8 mouse cellular contexts compared by ENCODE assay signal in the genomic region with DNA sequence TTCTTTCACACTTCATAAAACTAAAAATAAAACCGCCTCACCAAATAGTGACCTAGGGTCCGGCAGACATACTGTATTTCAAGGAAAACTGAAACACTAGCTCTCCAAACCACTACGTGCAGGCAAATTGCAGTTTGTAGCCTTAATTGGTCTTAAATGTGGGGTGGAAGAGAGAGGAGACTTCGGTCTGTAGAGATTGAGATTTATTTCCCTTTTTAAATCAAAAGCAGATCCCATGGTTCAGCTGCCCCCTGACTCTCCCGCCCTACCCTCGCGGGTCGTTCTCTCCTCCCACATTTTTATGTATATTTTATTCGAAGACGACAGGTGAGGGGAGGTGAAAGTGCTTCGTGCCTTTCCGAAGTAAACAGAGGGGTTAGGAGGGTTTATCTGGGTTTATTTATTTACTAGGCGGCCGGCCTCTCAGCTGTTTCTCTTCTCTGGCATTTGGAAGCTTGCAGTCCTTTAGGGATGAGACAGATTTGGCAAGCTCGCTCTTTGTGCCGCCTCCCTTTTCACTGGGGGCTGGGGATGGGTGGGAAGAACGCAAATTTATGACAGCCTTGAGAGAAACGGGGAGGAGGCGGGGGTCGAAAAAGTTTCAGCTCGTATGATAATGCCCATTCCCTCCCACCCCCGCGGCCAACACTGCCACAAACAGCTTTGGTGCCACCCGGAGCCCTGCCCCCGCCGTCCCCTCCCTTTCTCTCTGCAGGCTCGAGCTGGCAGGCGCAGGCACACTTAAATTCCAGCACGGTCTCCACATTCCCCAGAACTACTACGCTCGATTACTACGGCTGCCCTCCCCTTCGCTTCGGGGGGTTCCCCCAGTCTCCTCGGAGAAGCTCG. TPM values are rescaled to one million over a fixed set of nuclear protein-coding genes. Genes with fewer than 3 reads are reported as not detected.
DNase-seq lines count a peak whose midpoint lies in the region; ATAC-seq and TF ChIP-seq lines count a peak whose summit lies in the region.

No protein-coding gene starts in this region.

- H3K27ac ChIP-seq in embryonic facial prominence, embryonic 11.5 days (replicated peaks; ENCODE audit: low read depth, low read length): peak overlapping the region; percentile 73
- peak overlapping the region; percentile 79 for H3K27ac ChIP-seq in hindbrain, postnatal 0 days
- H3K27ac ChIP-seq in macrophage: peak overlapping the region; percentile 32
- H3K27ac ChIP-seq in stomach, postnatal 0 days (replicated peaks): peak overlapping the region; percentile 94

- peak overlapping the region; percentile 100 for H3K4me2 ChIP-seq in embryonic facial prominence, embryonic 11.5 days (ENCODE audit: low read depth, low read length)
- H3K4me2 ChIP-seq in hindbrain, postnatal 0 days (ENCODE audit: low read depth, low read length): peak overlapping the region; percentile 91
- H3K4me2 ChIP-seq in stomach, postnatal 0 days (replicated peaks; ENCODE audit: low read depth): peak overlapping the region; percentile 95

- 0 out of 2 replicates have a peak, but pooled peaks cover 4% of the 10 kb centered on the region for H3K4me1 ChIP-seq in embryonic facial prominence, embryonic 11.5 days (ENCODE audit: control insufficient read depth, insufficient read depth, low read length)
- H3K4me1 ChIP-seq in hindbrain, postnatal 0 days (ENCODE audit: insufficient read depth, low read length): no peaks in the 10 kb centered on the region; the same call in 1 of the 2 replicates
- H3K4me1 ChIP-seq in stomach, postnatal 0 days (replicated peaks; ENCODE audit: control insufficient read depth, insufficient read depth): no peaks in the 10 kb centered on the region

- peak overlapping the region; percentile 72 for H3K4me3 ChIP-seq in embryonic facial prominence, embryonic 11.5 days (ENCODE audit: low read depth, low read length)
- peak overlapping the region; percentile 72 for H3K4me3 ChIP-seq in hindbrain, postnatal 0 days (ENCODE audit: low read length)
- peak overlapping the region; percentile 65 for H3K4me3 ChIP-seq in macrophage (ENCODE audit: inconsistent target)
- H3K4me3 ChIP-seq in stomach, postnatal 0 days (ENCODE audit: low read depth, low read length): peak overlapping the region; percentile 81

- H3K79me2 ChIP-seq in macrophage (ENCODE audit: inconsistent target): peaks cover 16% of the 10 kb centered on the region

- TF ChIP-seq EP300 in stomach, postnatal 0 days (optimal IDR thresholded peaks at IDR 0.05): no peak

- H3K36me3 ChIP-seq in embryonic facial prominence, embryonic 11.5 days (replicated peaks; ENCODE audit: control insufficient read depth, insufficient read depth, low read depth, low read length): no peaks in the 10 kb centered on the region
- H3K36me3 ChIP-seq in hindbrain, postnatal 0 days (ENCODE audit: insufficient read depth, low read length): no peaks in the 10 kb centered on the region
- no peaks in the 10 kb centered on the region for H3K36me3 ChIP-seq in macrophage (ENCODE audit: inconsistent target)
- H3K36me3 ChIP-seq in stomach, postnatal 0 days (ENCODE audit: control insufficient read depth, insufficient read depth, low read length): no peaks in the 10 kb centered on the region

- H3K27me3 ChIP-seq in embryonic facial prominence, embryonic 11.5 days (ENCODE audit: control insufficient read depth, insufficient read depth, low read length): no peaks in the 10 kb centered on the region
- no peaks in the 10 kb centered on the region for H3K27me3 ChIP-seq in hindbrain, postnatal 0 days (ENCODE audit: insufficient read depth, low read length)
- H3K27me3 ChIP-seq in stomach, postnatal 0 days (ENCODE audit: control insufficient read depth, insufficient read depth, low read length): no peaks in the 10 kb centered on the region

- 2% methylated on average over 36 of the region's 36 CpGs for WGBS in embryonic facial prominence, embryonic 11.5 days
- 3% methylated on average over 36 of the region's 36 CpGs for whole genome bisulfite sequencing in hindbrain, postnatal 0 days
- WGBS in macrophage (ENCODE audit: missing documents): 3% methylated on average over 36 of the region's 36 CpGs
- WGBS in stomach, postnatal 0 days: 3% methylated on average over 35 of the region's 36 CpGs

- no peak for TF ChIP-seq CTCF in hindbrain, postnatal 0 days (IDR thresholded peaks at IDR 0.05; ENCODE audit: low read depth)
- TF ChIP-seq CTCF in stomach, postnatal 0 days (IDR thresholded peaks at IDR 0.05; ENCODE audit: low read depth): no peak

- ATAC-seq in embryonic facial prominence, embryonic 11.5 days (replicated peaks; ENCODE audit: insufficient number of reproducible peaks, low FRiP score, low TSS enrichment, low read depth): peak; percentile 50
- peak; percentile 74 for ATAC-seq in hindbrain, postnatal 0 days
- ATAC-seq in stomach, postnatal 0 days (ENCODE audit: low FRiP score, low TSS enrichment): peak; percentile 43

- DNase-seq in right cerebral cortex, postnatal 14 days: peak; percentile 70
- no peak for DNase-seq in right cerebral cortex, adult 18-20 months
- DNase-seq in embryonic facial prominence, embryonic 11.5 days (ENCODE audit: low spot score): peak; percentile 62
- DNase-seq in hindbrain, postnatal 0 days (ENCODE audit: low spot score): no peak
- DNase-seq in stomach, postnatal 0 days (ENCODE audit: low spot score): no peak
- no peak for DNase-seq in ovary, adult 18-20 months (ENCODE audit: low spot score)
- DNase-seq in cerebellum, postnatal 36 days: no peak

- peak overlapping the region; percentile 61 for H3K9ac ChIP-seq in embryonic facial prominence, embryonic 11.5 days (replicated peaks; ENCODE audit: low read length)
- H3K9ac ChIP-seq in hindbrain, postnatal 0 days (replicated peaks; ENCODE audit: low read length): peak overlapping the region; percentile 60
- peak overlapping the region; percentile 67 for H3K9ac ChIP-seq in stomach, postnatal 0 days (ENCODE audit: low read length)

- no peaks in the 10 kb centered on the region for H3K9me3 ChIP-seq in embryonic facial prominence, embryonic 11.5 days (replicated peaks; ENCODE audit: control insufficient read depth, low read length)
- H3K9me3 ChIP-seq in hindbrain, postnatal 0 days (ENCODE audit: low read length): no peaks in the 10 kb centered on the region
- no peaks in the 10 kb centered on the region for H3K9me3 ChIP-seq in stomach, postnatal 0 days (ENCODE audit: control insufficient read depth, low read length)

RNA-seq across cellular contexts. Expression of gene Smarca2, which starts 0.7 kb away (rescaled TPM):
- 46.2 and 53.4 TPM in 2 replicates for polyA plus RNA-seq in embryonic facial prominence, embryonic 11.5 days (2014; fragmentation: Nextera tagmentation; extraction: Ambion mirVana)
- total RNA-seq in hindbrain, postnatal 0 days (2014; rRNA removed): 82.0 and 94.3 TPM in 2 replicates
- polyA plus RNA-seq in hindbrain, postnatal 0 days (2015; fragmentation: Nextera tagmentation; extraction: Ambion mirVana): 87.0 and 87.7 TPM in 2 replicates
- total RNA-seq in macrophage (2018; cell fraction: chromatin; rRNA removed): 100 to 1,000 TPM in 15 of 26 experiments, 10 to 100 TPM in 11; 13.2 to 152 (median 105) TPM
- 10 to 100 TPM; 24.6 to 54.1 (median 34.6) TPM for total RNA-seq in macrophage (2018; cell fraction: cytosol; rRNA removed)
- 10 to 100 TPM; 18.7 to 88.7 (median 58.5) TPM for total RNA-seq in macrophage (2018; cell fraction: nucleus; rRNA removed)
- polyA plus RNA-seq in macrophage (2018): 26.2 to 76.3 TPM (median 29.9 TPM) in 3 replicates
- polyA plus RNA-seq in stomach, postnatal 0 days (2015; fragmentation: Nextera tagmentation; extraction: Ambion mirVana): 21.3 and 23.9 TPM in 2 replicates

Comparison
In these comparisons a context has a peak if more than half of its experiments do, and no peak if none do; other contexts are left out.
1. DNase-seq: peak in right cerebral cortex, postnatal 14 days (single experiment) and embryonic facial prominence, embryonic 11.5 days (single experiment); none in right cerebral cortex, adult 18-20 months (single experiment), hindbrain, postnatal 0 days (single experiment), stomach, postnatal 0 days (single experiment), ovary, adult 18-20 months (single experiment) and cerebellum, postnatal 36 days (0 of 2).
2. H3K27ac ChIP-seq: peak in every context shown above with its lines; median percentile 94 in stomach, postnatal 0 days; 79 in hindbrain, postnatal 0 days; 73 in embryonic facial prominence, embryonic 11.5 days; 32 in macrophage.
3. Peak in every context shown above with its lines, with median percentiles within 50 percentile points of each other: ATAC-seq, H3K4me2 ChIP-seq, H3K4me3 ChIP-seq and H3K9ac ChIP-seq.